Mouse (Mus musculus) megakaryocyte, embryonic 14.5 days (primary cell): ENCODE results near the gene Klra3. TPM values are rescaled to one million over a fixed set of nuclear protein-coding genes. Genes with fewer than 3 reads are reported as not detected.
"Not testable (repeated sequence)": the region's sequence is repeated elsewhere in the genome, so short reads cannot be mapped to it uniquely, and the experiment has no call there.

ENCODE experiments used
- H3K27me3 ChIP-seq: replicated peaks from 2 replicates; pipeline ENCODE3; 2012; ENCODE audit warnings: inconsistent platforms
- H3K36me3 ChIP-seq: replicated peaks from 2 replicates; pipeline ENCODE3; 2012; ENCODE audit warnings: low read length, inconsistent platforms, mixed read lengths
- H3K4me1 ChIP-seq: 2 replicates; pipeline ENCODE4 v1.6.1; 2012; ENCODE audit warnings: inconsistent platforms
- H3K4me3 ChIP-seq: replicated peaks from 2 replicates; pipeline ENCODE3; 2012; ENCODE audit warnings: moderate library complexity, mild to moderate bottlenecking, inconsistent platforms
- H3K9me3 ChIP-seq: 2 replicates; pipeline ENCODE4 v1.6.1; 2012; ENCODE audit warnings: inconsistent platforms
- FLI1 ChIP-seq: IDR thresholded peaks from 2 replicates; pipeline ENCODE4 v1.6.1; 2012; ENCODE audit warnings: low read length, inconsistent platforms, mixed read lengths
- GATA1 ChIP-seq: IDR thresholded peaks from 3 replicates; pipeline ENCODE4 v1.6.1; 2012; ENCODE audit warnings: mixed read lengths, low read length, inconsistent platforms, borderline replicate concordance
- polyA plus RNA-seq: library from polyadenylated mRNA; stranded (reverse); fragments of >175 nt; gene quantifications from 2 replicates; pipeline ENCODE4 v1.2.3, GENCODE M21; 2012; ENCODE audit warnings: low replicate concordance; ENCODE audit not compliant: insufficient read depth

Klra3 gene
- polyA plus RNA-seq: not detected in 2 replicates

DNA sequence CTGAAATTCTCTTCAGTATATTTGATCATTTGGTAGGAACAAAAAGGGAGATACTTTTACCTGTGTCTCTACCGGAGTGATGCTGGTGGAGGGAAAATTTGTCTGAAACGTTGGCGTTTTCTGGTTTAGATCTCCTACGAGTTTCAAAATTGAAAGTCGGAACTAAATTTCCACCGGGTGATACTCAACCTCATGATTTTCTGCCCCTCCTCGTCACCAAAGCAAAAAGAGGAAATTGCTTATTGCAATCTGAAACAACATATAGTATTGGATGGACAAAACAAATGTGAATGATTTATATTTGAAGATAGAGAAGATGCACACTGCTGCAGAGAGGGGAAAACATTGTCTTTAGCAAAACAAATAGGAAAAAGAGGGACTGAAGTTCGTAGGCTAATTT is at the start of gene Klra3:
Klra3 (minus strand) TSS at position 164 of the 400 bp plus-strand sequence.
- H3K9me3 ChIP-seq: no peaks in the 10 kb centered on the region
- H3K36me3 ChIP-seq: no peaks in the 10 kb centered on the region
- TF ChIP-seq GATA1 (no peak), FLI1 (no peak)
- no peak within 1 kb of the TSS for H3K4me3 ChIP-seq
- H3K4me1 ChIP-seq: no peaks in the 10 kb centered on the region
- no peaks in the 10 kb centered on the region for H3K27me3 ChIP-seq

DNA sequence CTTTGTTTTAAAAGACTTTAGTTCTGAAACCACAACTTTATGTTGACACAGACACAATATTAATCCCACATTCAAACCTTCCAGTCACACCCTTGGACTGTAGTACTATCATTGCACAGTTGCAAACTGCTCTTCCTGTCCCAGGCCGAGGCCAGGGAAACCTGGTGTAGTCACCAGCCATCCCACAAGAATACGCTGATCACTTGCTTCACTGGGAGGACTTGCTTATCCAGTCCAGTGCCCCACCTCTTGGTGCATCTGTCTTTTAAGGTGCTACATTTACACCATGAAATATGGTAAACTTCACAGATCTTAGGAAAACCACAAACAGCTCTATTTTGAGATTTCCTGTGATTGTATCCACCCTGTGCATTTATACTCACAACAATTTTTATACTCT is 49.4 kb upstream of the Klra3 start, which contains the start of gene Klra1:
Klra1 (minus strand) TSS at position 125 of the 400 bp plus-strand sequence.
- H3K36me3 ChIP-seq: no peaks in the 10 kb centered on the region
- no peak within 1 kb of the TSS for H3K4me3 ChIP-seq
- no peaks in the 10 kb centered on the region for H3K9me3 ChIP-seq
- no peaks in the 10 kb centered on the region for H3K27me3 ChIP-seq
- TF ChIP-seq GATA1 (no peak), FLI1 (no peak)
- H3K4me1 ChIP-seq: peaks cover 11% of the 10 kb centered on the region

DNA sequence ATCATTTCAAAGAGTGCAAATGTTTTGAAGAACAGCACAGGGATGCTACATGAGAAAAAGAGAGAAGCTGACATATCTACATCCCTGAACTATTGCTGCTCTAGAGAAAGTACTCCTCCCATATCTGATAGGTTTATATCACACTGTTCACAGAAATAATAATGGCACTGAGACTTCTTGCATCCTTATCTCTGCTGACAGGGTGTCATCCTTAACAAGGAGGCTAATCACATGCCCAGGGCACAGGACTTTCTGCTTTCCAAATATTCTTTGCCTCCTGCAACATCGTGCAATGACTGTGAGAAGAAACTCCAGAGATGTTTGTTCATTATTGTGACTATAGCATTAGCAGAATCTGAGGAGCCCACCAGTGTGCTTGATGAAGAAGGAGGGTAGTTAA is 48.4 kb upstream of the Klra3 start:
- Histone ChIP-seq H3K9me3 (no peaks in the 10 kb centered on the region), H3K4me3 (no peak overlapping the region), H3K27me3 (no peaks in the 10 kb centered on the region), H3K36me3 (no peaks in the 10 kb centered on the region), H3K4me1 (peaks cover 11% of the 10 kb centered on the region)
- TF ChIP-seq GATA1 (no peak), FLI1 (no peak)

DNA sequence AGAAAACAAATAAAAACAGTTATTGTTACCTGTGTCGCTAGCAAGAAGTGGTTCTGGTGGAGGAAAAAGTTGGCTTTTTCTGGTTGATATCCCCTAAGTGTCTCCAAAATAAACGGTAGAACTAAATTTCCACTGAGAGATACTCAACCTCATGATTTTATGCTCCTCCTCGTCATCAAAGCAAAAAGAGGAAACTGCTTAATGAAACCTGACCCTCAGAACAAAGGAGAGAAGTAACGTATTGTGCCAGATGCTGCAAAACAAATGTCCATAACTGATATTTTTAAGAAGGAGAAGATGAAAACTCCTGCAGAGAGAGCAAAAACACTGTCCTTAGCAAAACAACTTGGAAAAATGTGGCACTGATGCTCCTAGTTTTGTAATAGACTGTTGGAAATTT is 45.0 kb upstream of the Klra3 start:
- no peak overlapping the region for H3K4me3 ChIP-seq

DNA sequence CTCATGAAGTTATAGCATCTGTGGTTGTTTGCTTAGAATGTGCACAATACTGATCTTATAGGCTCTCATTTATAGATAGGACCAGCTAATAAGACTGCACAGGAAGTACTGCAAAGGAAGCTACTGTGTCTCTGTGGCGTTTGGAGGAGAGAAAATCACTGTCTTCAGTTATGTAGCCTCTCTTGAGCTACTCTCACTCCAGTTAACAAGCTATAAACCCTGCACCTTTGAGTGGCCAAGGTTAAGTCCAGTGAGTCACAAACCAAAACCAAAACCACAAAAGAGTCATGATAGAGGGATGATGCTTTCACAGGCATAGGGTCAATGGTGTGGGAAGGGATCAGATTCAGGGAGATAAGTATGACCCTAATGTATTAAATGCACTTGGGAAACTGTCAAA is 8.0 kb upstream of the Klra3 start:
- H3K36me3 ChIP-seq, H3K9me3 ChIP-seq, H3K27me3 ChIP-seq, H3K4me3 ChIP-seq, H3K4me1 ChIP-seq: not testable (repeated sequence)

More for the DNA sequence above, 45.0 kb upstream of the Klra3 start:
- TF ChIP-seq FLI1 (no peak), GATA1 (no peak)
- H3K27me3 ChIP-seq: no peaks in the 10 kb centered on the region
- H3K36me3 ChIP-seq: no peaks in the 10 kb centered on the region
- H3K4me1 ChIP-seq: peaks cover 9% of the 10 kb centered on the region
- H3K9me3 ChIP-seq: no peaks in the 10 kb centered on the region

DNA sequence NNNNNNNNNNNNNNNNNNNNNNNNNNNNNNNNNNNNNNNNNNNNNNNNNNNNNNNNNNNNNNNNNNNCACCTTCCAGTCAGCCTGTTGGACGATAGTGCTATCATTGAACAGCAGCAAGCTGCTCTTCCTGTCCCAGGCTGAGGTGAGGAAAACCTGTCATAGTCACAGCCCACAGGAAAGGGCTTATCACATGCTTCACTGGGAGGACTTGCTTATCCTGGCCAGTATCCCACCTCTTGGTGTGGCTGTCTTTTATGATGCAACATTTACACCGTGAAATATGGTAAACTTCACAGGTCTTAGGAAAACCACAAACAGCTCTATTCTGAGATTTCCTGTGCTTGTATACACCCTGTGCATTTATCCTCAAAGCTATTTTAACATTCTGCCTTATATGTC is 4.6 kb upstream of the Klra3 start:
- not testable (repeated sequence) for H3K4me1 ChIP-seq, H3K27me3 ChIP-seq

DNA sequence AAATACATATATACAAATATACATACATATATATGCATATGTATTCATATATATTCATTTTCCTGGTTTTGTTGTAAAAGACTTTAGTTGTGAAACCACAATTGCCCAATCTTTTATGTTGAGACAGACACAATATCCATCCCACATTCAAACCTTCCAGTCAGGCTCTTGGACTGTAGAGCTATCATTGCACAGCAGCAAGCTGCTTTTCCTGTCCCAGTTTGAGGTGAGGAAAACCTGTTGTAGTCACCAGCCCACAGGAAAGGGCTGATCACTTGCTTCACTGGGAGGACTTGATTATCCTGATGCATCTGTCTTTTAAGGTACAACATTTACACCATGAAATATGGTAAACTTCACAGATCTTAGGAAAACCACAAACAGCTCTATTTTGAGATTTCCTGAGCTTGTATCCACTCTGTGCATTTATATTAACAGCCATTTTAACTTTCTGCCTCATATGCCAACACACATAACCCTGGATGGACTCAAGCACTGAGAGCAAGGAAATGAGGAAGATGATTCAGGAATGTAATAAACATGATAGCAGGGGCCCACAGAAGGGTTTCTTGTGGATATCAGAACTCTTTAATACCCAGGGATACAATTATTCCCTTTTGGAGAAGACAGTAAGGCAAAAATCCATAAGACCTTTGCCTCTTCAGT is 49.3 kb downstream of the Klra3 start:
- H3K36me3 ChIP-seq: no peaks in the 10 kb centered on the region
- H3K4me1 ChIP-seq: no peaks in the 10 kb centered on the region
- no peaks in the 10 kb centered on the region for H3K27me3 ChIP-seq
- no peak for TF ChIP-seq GATA1
- TF ChIP-seq FLI1: no peak
- no peak overlapping the region for H3K4me3 ChIP-seq
- no peaks in the 10 kb centered on the region for H3K9me3 ChIP-seq

More for the DNA sequence above, 4.6 kb upstream of the Klra3 start:
- not testable (repeated sequence) for H3K36me3 ChIP-seq, H3K4me3 ChIP-seq, H3K9me3 ChIP-seq

DNA sequence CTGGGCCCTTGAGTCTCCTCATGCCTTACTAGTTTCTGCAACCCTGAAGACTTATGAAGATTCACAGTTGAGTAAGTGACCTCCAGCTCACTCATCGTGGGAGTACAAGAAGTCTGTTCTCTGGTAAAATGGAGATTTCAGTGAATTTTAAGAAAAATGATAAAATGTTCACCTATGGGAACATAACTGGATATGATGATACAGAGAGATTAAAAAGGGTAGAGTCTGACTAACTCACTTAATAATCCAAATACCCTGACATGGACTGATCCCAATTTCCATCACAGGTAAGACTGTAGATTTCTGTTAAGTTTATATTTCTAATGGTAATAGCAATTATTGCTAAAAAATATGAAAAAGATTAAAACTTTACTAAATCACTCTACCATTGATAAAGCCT is 55.5 kb downstream of the Klra3 start, which contains the start of gene Klra10:
Klra10 (minus strand) TSS at position 101 of the 400 bp plus-strand sequence.
- H3K9me3 ChIP-seq, H3K4me3 ChIP-seq, H3K4me1 ChIP-seq, H3K36me3 ChIP-seq, H3K27me3 ChIP-seq: not testable (repeated sequence)

Other genes starting within 250 kb of the Klra3 start
- not detected in 2 replicates for gene Klra8, start 207.7 kb downstream of the Klra3 start, polyA plus RNA-seq
- not detected in 2 replicates for gene Klra9, start 144.5 kb downstream of the Klra3 start, polyA plus RNA-seq
- not detected in 2 replicates for gene Klra7, start 104.3 kb downstream of the Klra3 start, polyA plus RNA-seq
- not detected in 2 replicates for gene Klra10, start 55.6 kb downstream of the Klra3 start, polyA plus RNA-seq
- not detected in 2 replicates for gene Klra1, start 49.3 kb upstream of the Klra3 start, polyA plus RNA-seq